Mouse (Mus musculus) spleen, adult 2 months (tissue): ENCODE data around the gene Irgm1.

ENCODE experiments used
- CTCF ChIP-seq: fragments of 200-500 bp; IDR thresholded peaks from 2 replicates; pipeline ENCODE4 v1.5.1; 2011; ENCODE audit warnings: mild to moderate bottlenecking, inconsistent platforms; ENCODE audit not compliant: insufficient read depth, insufficient read length, insufficient replicate concordance; ENCODE audit errors: extremely low read depth
- POLR2A ChIP-seq: fragments of 200-500 bp; IDR thresholded peaks from 2 replicates; pipeline ENCODE4 v1.6.1; 2011; ENCODE audit warnings: low read depth, low read length, inconsistent platforms

DNA sequence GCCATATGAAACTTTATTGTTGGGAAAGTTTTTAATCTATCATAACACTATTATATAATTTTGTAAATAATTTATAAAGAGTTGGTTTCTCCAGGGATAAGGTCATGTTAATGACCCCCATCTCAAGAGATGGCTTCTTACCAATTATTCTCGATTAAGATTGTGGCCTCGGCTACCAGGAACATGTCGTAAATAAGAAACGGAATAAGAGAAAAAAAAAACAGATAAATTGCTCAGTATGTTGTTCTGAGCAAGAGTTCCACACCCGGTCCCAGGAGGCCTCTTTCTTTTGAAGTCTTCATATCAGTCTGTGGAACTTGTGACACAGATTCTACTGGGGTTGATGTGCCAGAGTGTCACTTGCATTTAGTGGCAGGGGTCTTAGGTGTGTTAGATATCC lies 30.3 kb downstream of the Irgm1 start:
- TF ChIP-seq CTCF (no peak), POLR2A (no peak)
